Mouse (Mus musculus): ENCODE data around the gene Trpm3. TPM values are rescaled to one million over a fixed set of nuclear protein-coding genes. Genes with fewer than 3 reads are reported as not detected.

Trpm3 gene
- polyA plus RNA-seq, 1 experiment = 0.22 TPM

DNA sequence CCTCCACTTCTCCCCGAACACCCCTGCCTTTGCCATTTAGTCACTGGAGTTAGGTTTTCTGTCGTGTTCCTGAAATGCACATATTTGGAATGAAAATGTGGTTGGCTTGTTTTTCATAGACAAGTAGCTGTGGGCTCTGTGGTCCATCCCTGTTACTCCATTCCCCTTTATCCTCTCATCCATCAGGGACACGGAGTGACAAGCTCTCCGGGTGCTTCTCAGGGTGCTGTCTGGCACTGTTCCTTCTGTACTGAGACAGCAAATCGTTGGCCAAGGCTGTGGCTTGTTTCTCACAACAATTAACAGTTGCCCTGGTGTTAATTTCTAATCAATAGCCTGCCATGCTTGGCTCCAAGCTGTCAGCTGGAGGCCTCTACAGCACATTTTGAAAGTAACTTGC, 838.7 kb downstream of the Trpm3 start:
- Histone ChIP-seq H3K4me1 (ENCODE audit: control insufficient read depth, insufficient read depth, low read length) (no peaks in the 10 kb centered on the region), H3K27ac (ENCODE audit: insufficient read depth, low read length) (no peak overlapping the region), H3K4me3 (ENCODE audit: low read depth, low read length) (no peak overlapping the region), H3K27me3 (ENCODE audit: control insufficient read depth, insufficient read depth, low read length, poor library complexity, severe bottlenecking) (no peaks in the 10 kb centered on the region), H3K9me3 (replicated peaks; ENCODE audit: control insufficient read depth, insufficient read depth, low read length, poor library complexity, severe bottlenecking) (no peaks in the 10 kb centered on the region; the same call in 1 of the 2 replicates), H3K9ac (ENCODE audit: low read depth, poor library complexity, severe bottlenecking) (no peak overlapping the region), H3K36me3 (ENCODE audit: control insufficient read depth, insufficient read depth, low read length, poor library complexity, severe bottlenecking) (no peaks in the 10 kb centered on the region)
- TF ChIP-seq EP300 (IDR thresholded peaks at IDR 0.05; ENCODE audit: insufficient read depth, low read depth, low read length) = no peak
- TF ChIP-seq POLR2A (IDR thresholded peaks at IDR 0.05; ENCODE audit: insufficient read depth, low read length) = no peak
- no peak for TF ChIP-seq CTCF (IDR thresholded peaks at IDR 0.05; ENCODE audit: low read depth, low read length)

DNA sequence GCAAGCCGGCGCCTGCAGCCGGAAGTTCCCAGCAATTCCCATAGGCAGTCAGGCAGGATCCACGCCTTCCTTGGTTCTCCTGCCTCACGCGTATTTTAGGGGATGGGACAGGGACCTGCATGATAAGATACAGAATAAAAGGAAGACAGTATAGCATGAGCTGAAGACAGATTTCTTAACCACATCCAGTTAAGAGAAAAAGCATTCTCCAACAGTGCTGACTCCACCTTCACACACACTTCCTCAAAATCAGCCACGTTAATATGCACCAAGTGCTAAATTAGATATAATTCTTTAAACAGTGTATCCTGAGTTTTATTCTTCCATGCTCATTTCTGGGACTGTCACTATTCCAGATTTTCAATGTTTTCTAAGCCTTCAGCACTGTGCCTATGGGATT, 839.9 kb downstream of the Trpm3 start:
- H3K4me3 ChIP-seq (ENCODE audit: low read depth, low read length) = no peak overlapping the region
- H3K27ac ChIP-seq (ENCODE audit: insufficient read depth, low read length) = no peak overlapping the region
- H3K27me3 ChIP-seq (ENCODE audit: control insufficient read depth, insufficient read depth, low read length, poor library complexity, severe bottlenecking) = no peaks in the 10 kb centered on the region
- no peak overlapping the region for H3K9ac ChIP-seq (ENCODE audit: low read depth, poor library complexity, severe bottlenecking)
- no peaks in the 10 kb centered on the region for H3K36me3 ChIP-seq (ENCODE audit: control insufficient read depth, insufficient read depth, low read length, poor library complexity, severe bottlenecking)
- no peaks in the 10 kb centered on the region for H3K4me1 ChIP-seq (ENCODE audit: control insufficient read depth, insufficient read depth, low read length)
- no peaks in the 10 kb centered on the region for H3K9me3 ChIP-seq (replicated peaks; ENCODE audit: control insufficient read depth, insufficient read depth, low read length, poor library complexity, severe bottlenecking)
- TF ChIP-seq POLR2A (IDR thresholded peaks at IDR 0.05; ENCODE audit: insufficient read depth, low read length) (no peak), CTCF (IDR thresholded peaks at IDR 0.05; ENCODE audit: low read depth, low read length) (no peak), EP300 (IDR thresholded peaks at IDR 0.05; ENCODE audit: insufficient read depth, low read depth, low read length) (no peak)

DNA sequence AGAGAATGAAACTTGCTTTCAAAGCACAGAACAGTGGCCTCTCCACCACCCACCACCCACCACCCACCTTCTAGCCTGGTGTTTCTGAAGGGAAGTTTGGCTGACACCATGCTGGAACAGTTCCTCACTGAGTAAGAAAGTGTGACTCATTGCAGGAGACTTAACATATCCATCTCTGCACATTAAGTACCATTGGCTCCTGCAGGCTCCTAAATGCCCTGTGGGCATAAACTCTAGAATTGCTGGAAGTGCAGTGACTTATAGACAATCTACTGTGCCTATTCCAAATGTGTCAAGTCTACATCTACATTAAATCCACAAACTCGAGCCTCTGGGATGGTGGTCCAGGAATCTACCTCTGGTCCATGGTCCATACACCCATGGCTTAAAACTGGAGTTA, 840.3 kb downstream of the Trpm3 start:
- Histone ChIP-seq H3K4me3 (ENCODE audit: low read depth, low read length) (no peak overlapping the region), H3K9me3 (replicated peaks; ENCODE audit: control insufficient read depth, insufficient read depth, low read length, poor library complexity, severe bottlenecking) (no peaks in the 10 kb centered on the region), H3K27me3 (ENCODE audit: control insufficient read depth, insufficient read depth, low read length, poor library complexity, severe bottlenecking) (no peaks in the 10 kb centered on the region), H3K4me1 (ENCODE audit: control insufficient read depth, insufficient read depth, low read length) (no peaks in the 10 kb centered on the region), H3K9ac (ENCODE audit: low read depth, poor library complexity, severe bottlenecking) (no peak overlapping the region), H3K36me3 (ENCODE audit: control insufficient read depth, insufficient read depth, low read length, poor library complexity, severe bottlenecking) (no peaks in the 10 kb centered on the region), H3K27ac (ENCODE audit: insufficient read depth, low read length) (no peak overlapping the region)
- TF ChIP-seq POLR2A (IDR thresholded peaks at IDR 0.05; ENCODE audit: insufficient read depth, low read length) (no peak), CTCF (IDR thresholded peaks at IDR 0.05; ENCODE audit: low read depth, low read length) (no peak), EP300 (IDR thresholded peaks at IDR 0.05; ENCODE audit: insufficient read depth, low read depth, low read length) (no peak)

DNA sequence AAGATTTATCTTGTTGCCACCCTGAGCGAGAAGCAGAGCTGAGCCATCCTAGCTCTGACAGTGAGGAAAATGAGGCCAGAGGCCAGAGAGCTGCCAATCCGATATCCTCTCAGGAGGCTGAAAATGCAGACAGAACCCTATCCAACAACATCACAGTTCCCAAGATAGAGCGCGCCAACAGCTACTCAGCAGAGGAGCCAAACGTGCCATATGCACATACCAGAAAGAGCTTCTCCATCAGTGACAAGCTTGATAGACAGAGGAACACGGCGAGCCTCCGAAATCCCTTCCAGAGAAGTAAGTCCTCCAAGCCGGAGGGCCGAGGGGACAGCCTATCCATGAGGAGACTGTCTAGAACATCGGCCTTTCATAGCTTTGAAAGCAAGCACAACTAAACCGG, 849.1 kb downstream of the Trpm3 start:
- Histone ChIP-seq H3K9me3 (replicated peaks; ENCODE audit: control insufficient read depth, insufficient read depth, low read length, poor library complexity, severe bottlenecking) (no peaks in the 10 kb centered on the region), H3K9ac (ENCODE audit: low read depth, poor library complexity, severe bottlenecking) (no peak overlapping the region), H3K36me3 (ENCODE audit: control insufficient read depth, insufficient read depth, low read length, poor library complexity, severe bottlenecking) (no peaks in the 10 kb centered on the region), H3K4me3 (ENCODE audit: low read depth, low read length) (no peak overlapping the region), H3K27me3 (ENCODE audit: control insufficient read depth, insufficient read depth, low read length, poor library complexity, severe bottlenecking) (no peaks in the 10 kb centered on the region), H3K27ac (ENCODE audit: insufficient read depth, low read length) (no peak overlapping the region), H3K4me1 (ENCODE audit: control insufficient read depth, insufficient read depth, low read length) (no peaks in the 10 kb centered on the region)
- TF ChIP-seq POLR2A (IDR thresholded peaks at IDR 0.05; ENCODE audit: insufficient read depth, low read length) (no peak), CTCF (IDR thresholded peaks at IDR 0.05; ENCODE audit: low read depth, low read length) (no peak), EP300 (IDR thresholded peaks at IDR 0.05; ENCODE audit: insufficient read depth, low read depth, low read length) (no peak)

DNA sequence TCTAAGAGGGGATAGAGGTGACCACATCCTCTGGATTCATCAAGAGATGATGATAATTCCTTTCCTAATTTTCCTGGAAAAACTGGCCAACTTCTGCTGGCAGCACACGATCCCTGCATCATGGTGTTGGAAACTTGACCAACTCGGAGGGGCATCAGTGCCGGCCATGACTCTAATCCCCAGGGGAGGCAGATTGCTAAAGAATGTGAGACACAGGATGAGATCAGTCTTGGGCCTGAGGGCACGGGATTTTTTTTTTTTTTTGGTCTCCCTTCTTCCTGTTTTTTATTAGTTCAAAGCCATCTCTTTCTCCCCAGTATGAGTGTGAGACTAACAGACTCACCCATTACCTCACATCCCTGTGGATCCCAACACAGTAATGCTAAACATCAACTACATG, 855.1 kb downstream of the Trpm3 start:
- no peak overlapping the region for H3K9ac ChIP-seq (ENCODE audit: low read depth, poor library complexity, severe bottlenecking)
- no peaks in the 10 kb centered on the region for H3K9me3 ChIP-seq (replicated peaks; ENCODE audit: control insufficient read depth, insufficient read depth, low read length, poor library complexity, severe bottlenecking)
- H3K27me3 ChIP-seq (ENCODE audit: control insufficient read depth, insufficient read depth, low read length, poor library complexity, severe bottlenecking) = no peaks in the 10 kb centered on the region
- H3K27ac ChIP-seq (ENCODE audit: insufficient read depth, low read length) = no peak overlapping the region
- H3K4me1 ChIP-seq (ENCODE audit: control insufficient read depth, insufficient read depth, low read length) = no peaks in the 10 kb centered on the region
- no peaks in the 10 kb centered on the region for H3K36me3 ChIP-seq (ENCODE audit: control insufficient read depth, insufficient read depth, low read length, poor library complexity, severe bottlenecking)
- no peak for TF ChIP-seq CTCF (IDR thresholded peaks at IDR 0.05; ENCODE audit: low read depth, low read length)
- no peak for TF ChIP-seq POLR2A (IDR thresholded peaks at IDR 0.05; ENCODE audit: insufficient read depth, low read length)
- no peak for TF ChIP-seq EP300 (IDR thresholded peaks at IDR 0.05; ENCODE audit: insufficient read depth, low read depth, low read length)
- no peak overlapping the region for H3K4me3 ChIP-seq (ENCODE audit: low read depth, low read length)

DNA sequence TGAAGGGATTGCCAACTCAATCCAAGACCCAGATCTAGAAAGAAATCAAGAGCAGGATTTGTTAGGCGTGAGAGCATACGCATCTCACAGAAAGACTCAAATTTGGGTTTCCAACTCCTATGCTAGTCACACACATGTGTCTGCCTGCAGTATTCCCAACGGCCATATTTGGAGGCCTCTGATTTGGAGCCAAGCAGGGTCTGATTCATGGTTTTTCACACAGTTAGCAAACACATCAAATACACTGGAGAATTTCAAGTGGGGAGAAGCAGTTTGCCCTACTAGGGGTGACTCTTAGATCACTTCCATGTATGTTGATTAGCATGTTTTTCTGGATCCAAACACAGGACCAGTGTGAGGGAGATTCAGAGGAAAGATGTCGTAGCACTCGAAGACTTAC, 855.7 kb downstream of the Trpm3 start:
- no peaks in the 10 kb centered on the region for H3K9me3 ChIP-seq (replicated peaks; ENCODE audit: control insufficient read depth, insufficient read depth, low read length, poor library complexity, severe bottlenecking)
- TF ChIP-seq EP300 (IDR thresholded peaks at IDR 0.05; ENCODE audit: insufficient read depth, low read depth, low read length) (no peak), CTCF (IDR thresholded peaks at IDR 0.05; ENCODE audit: low read depth, low read length) (no peak)
- no peaks in the 10 kb centered on the region for H3K36me3 ChIP-seq (ENCODE audit: control insufficient read depth, insufficient read depth, low read length, poor library complexity, severe bottlenecking)
- H3K27me3 ChIP-seq (ENCODE audit: control insufficient read depth, insufficient read depth, low read length, poor library complexity, severe bottlenecking) = no peaks in the 10 kb centered on the region
- no peak overlapping the region for H3K27ac ChIP-seq (ENCODE audit: insufficient read depth, low read length)
- H3K4me1 ChIP-seq (ENCODE audit: control insufficient read depth, insufficient read depth, low read length) = no peaks in the 10 kb centered on the region
- no peak overlapping the region for H3K4me3 ChIP-seq (ENCODE audit: low read depth, low read length)
- no peak overlapping the region for H3K9ac ChIP-seq (ENCODE audit: low read depth, poor library complexity, severe bottlenecking)
